Mouse (Mus musculus): ENCODE measurements around the gene Snrnp70. TPM values are rescaled to one million over a fixed set of nuclear protein-coding genes. Genes with fewer than 3 reads are reported as not detected.

Gene Snrnp70
- total RNA-seq, 1 experiment from 2014 or later = 324 TPM

DNA sequence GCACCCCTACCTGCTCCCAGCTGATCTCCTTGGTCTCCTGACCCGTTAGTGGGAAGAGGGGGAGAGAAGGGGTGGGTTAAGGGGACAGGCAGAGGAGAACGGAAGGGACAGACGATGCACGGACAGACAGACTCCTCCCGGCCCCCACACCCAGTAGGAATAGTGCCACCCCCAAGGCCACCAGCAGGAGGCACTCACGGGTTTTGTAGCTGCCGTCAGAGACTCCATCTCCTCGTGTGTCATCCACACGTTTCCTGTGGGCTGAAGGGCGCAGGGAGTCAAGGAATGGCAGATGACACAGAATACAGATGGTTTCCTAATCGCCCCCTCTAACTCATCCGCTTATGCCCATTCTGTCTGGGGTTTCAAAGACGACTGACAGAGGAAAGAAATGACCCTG, 52.0 kb downstream of the Snrnp70 start:
- no peak for ATAC-seq (replicated peaks; ENCODE audit: insufficient number of reproducible peaks, low FRiP score, low TSS enrichment, poor library complexity, severe bottlenecking)

DNA sequence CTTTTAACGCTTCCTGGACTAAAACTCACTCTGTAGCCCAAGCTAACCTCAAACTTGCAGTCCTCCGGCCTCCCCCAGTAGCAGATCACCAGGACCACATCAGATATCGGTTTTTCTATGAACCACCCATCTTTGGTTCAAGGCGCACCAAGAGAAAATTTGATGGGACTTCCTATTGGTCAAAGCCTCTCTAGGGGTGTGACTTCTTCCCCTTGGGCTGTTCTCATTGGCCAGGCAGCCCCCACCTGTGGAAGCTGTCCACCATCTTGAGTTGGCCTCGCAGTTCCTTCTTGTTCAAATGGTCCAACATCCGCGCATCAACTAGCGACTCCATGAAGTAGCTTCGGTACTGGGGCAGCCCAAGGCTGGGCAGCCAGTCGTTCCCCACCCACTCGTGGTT, 53.5 kb downstream of the Snrnp70 start:
- ATAC-seq (replicated peaks; ENCODE audit: insufficient number of reproducible peaks, low FRiP score, low TSS enrichment, poor library complexity, severe bottlenecking) = no peak

DNA sequence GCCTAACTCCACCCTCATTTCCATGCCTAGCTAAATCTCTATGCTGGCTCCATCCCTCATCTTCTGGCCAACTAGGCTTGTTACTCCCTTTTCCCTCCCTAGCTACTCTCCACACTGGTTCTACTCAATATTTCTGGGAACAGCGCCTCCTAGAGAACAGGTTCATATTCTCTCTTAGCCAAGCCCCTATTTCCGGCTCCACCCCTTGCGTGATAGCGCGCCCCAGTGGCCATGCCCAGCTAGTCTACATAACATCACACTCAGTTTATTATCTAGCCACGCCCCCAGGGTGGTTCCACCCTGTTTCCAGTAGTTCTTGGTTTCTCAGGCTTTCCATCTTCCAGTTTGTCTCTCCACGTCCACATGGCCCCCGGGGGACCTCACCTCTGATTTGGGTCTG, 54.2 kb downstream of the Snrnp70 start:
- peak; percentile 74 for ATAC-seq (replicated peaks; ENCODE audit: insufficient number of reproducible peaks, low FRiP score, low TSS enrichment, poor library complexity, severe bottlenecking)

DNA sequence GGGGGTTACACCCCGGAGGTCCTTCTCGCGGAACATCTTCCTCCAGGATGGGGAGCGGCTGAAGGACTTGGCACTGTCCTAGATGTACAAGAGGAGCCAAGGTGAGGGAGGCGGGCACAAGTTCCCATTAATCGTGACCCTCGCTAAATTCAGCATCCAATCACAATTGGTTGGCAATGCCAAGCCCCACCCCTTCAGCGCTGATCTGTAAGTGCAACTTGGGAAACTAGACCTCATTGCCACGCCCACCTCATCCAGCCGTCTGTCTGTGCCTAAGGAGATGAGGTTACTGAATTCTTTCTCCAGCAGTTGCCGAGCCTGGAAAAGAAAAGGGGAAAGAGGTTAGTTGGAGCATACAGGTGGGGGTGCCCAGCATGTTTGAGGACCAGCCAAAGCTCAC, 54.9 kb downstream of the Snrnp70 start:
- ATAC-seq (replicated peaks; ENCODE audit: insufficient number of reproducible peaks, low FRiP score, low TSS enrichment, poor library complexity, severe bottlenecking) = no peak

DNA sequence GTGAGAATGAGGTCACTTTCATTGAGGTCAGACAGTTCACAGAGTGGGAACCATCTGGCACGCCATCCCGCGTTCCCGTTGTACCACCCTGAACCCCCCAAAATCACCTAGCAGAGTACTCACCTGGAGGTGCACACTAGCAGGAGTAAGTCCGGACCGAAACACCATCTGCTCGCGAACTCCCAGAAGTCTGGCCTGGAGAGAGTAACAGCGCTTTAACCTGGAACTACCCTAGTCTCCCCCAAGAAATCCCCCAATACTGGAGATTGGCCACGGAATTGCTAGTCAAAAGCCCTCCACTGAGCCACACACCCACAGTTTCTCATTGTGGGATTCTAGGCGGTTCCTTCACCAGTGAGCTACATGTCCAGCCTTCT, 55.5 kb downstream of the Snrnp70 start:
- ATAC-seq (replicated peaks; ENCODE audit: insufficient number of reproducible peaks, low FRiP score, low TSS enrichment, poor library complexity, severe bottlenecking) = no peak

DNA sequence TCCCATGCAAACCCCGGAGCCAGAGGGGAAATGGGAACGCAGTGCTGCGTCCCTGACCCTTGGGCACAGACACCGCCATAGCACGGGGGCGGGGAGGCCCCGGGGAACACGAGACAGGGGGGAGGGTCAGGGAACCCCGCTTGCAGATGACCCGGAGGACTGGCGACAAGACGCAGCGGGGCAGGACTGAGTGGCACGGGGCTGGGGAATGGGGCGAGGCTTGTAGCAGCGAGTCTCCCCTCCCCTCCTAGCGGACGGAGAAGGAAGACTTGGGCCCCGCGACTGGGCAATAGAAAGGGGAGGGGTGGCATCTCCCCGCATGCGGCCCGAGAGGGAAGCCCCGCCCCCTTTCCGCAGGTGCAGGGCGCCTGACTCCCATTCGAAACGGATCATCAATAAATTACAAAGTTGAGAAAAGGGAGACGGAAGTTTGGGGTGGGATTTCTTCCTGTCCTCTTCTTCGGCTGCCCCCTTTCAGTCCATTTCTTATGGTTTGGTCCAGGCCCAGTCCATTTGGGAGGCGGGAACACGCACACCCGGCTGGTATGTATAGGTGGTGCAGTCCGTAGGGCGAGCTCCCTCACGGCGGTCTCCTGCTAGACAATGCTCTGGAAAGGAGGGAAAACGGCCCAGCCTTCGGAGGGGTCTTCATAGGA, 56.0 kb downstream of the Snrnp70 start:
- peak; percentile 44 for ATAC-seq (replicated peaks; ENCODE audit: insufficient number of reproducible peaks, low FRiP score, low TSS enrichment, poor library complexity, severe bottlenecking)

DNA sequence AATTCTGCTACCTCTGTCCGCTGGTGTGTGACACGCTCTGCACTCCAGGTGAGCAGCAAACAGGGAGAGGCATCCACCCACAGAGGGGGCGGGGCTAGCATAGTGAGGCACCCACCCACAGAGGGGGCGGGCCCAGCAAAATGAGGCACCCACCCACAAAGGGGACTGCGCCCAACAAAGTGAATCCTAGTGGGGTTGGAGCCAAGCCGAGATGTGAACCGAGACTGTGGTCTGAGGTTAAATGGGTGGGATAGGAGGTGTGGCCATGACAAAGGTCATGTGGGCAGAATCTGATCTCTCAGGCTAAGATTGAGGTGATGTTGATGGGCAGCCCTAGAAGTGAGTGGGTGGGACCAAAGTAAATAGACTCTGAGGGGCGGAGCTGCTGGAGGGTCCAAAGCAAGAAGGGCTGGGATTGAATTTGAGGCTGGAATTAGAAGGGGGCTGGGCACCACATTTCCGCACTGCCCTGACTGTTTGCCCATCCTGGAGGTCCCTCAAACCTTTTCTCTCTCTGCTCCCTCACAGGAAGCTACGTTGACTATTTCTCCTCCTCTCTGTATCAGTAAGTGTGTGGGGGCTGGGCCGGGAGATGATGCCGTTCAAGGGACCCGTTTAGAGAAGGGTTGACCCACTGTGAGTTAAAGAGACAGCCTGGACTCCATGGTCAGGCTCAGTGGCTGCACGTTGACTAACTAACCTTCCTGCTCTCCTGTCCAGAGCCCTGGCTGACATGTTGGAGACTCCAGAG, 57.2 kb downstream of the Snrnp70 start:
- ATAC-seq (replicated peaks; ENCODE audit: insufficient number of reproducible peaks, low FRiP score, low TSS enrichment, poor library complexity, severe bottlenecking) = no peak

DNA sequence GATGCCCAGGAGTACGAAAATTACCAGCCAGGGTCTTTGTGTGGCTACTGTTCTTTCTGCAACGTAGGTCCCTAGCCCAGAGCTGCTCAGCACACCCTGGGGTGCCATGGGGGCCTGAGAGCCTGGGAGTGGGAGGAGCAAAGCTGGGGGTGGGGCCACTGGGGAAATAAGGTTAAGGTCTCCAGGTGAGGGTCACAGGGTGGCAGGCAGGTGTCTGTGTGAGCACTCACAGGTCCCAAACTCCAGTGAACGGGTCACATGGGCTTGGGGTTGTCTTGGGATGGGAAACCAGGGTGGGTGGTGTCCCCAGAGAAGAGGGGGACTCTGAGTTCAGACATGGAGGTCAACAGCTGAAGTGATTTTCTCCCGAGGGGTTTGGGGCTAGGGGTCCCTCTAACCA, 58.1 kb downstream of the Snrnp70 start:
- no peak for ATAC-seq (replicated peaks; ENCODE audit: insufficient number of reproducible peaks, low FRiP score, low TSS enrichment, poor library complexity, severe bottlenecking)

DNA sequence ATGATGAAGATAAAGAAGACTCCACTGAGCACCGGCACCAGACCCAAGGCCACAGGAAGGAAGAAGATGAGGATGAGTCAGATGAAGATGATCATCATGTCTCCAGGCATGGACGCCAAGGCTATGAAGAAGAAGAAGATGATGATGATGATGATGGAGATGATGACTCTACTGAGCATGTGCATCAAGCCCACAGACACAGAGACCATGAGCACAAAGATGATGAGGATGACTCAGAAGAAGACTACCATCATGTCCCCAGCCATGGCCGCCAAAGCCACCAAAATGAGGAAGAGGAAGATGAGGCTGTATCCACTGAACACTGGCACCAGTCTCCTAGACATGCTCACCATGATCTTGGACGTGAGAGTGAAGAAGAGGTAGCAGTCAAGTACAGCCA, 59.2 kb downstream of the Snrnp70 start:
- ATAC-seq (replicated peaks; ENCODE audit: insufficient number of reproducible peaks, low FRiP score, low TSS enrichment, poor library complexity, severe bottlenecking) = no peak

DNA sequence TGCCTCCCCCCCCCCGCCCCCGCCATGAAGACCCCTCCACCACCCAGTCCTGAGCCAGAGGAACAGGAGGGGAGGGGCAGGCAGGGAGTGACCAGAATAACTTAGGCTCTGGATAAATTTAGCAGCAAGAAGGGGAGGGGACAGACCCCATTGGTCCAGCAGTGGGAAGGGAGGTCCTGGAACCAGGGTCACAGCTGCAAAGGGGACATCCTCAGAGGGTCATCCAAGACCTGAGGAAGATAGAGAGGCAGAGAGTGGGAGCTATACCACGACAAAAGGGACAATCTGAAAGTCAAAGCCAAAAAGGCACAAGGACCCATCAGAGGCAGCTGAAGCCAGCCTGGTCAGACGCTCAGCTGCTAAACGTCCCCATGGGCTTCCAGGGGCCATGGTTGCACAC, 60.5 kb downstream of the Snrnp70 start, which contains the start of gene Hrc:
TSS of gene Hrc (plus strand) at position 235 of the 400 bp plus-strand sequence.
- no peak for ATAC-seq (replicated peaks; ENCODE audit: insufficient number of reproducible peaks, low FRiP score, low TSS enrichment, poor library complexity, severe bottlenecking)

DNA sequence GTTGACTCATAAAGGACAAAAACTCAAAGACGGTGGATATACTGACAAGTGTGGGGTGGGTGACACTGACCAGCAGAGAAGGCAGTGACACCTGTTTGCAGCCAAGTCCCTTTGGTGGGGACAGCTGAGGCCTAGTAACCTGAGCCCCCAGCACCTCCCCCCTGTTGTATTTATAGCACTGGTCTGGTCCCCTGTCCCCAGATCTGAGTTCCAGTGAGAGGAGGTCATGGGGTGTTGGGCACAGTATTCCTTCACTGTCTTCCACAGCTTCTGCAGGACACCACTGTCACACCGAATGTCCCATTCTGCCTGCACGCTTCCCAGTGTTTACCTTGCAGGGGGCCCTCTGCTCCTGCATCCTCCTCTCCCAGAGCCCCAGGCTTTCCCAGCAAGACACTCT, 60.9 kb downstream of the Snrnp70 start:
- ATAC-seq (replicated peaks; ENCODE audit: insufficient number of reproducible peaks, low FRiP score, low TSS enrichment, poor library complexity, severe bottlenecking) = no peak

DNA sequence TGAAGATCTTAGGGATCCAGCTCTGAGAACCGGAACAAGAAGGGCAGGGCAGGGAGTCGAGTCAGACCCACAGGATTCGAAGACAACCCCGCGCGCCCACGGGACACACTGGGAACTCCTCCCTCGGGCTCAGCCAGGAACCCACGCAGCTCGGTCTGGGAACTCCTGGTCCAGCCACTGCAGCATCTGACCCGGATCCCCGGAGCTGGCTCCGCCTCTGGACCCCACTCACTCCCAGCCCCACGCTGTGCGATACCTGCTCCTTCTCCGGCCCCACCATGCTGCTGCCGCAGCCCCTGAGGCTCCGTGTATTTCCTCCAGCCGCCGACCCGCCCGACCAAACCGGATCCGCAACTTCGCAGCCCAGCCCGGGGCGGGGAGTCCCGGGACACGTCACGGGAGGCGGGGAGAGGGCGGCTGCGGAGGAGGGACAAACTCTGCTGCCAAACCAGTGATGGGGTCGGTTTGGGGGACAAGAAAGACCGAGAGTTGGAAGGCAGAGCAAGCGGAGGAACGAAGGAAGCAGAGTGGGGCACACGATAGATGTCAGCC, 62.0 kb downstream of the Snrnp70 start, which contains the start of gene Trpm4:
TSS of gene Trpm4 (minus strand) at position 350 of the 552 bp plus-strand sequence.
- ATAC-seq (replicated peaks; ENCODE audit: insufficient number of reproducible peaks, low FRiP score, low TSS enrichment, poor library complexity, severe bottlenecking) = peak; percentile 63

DNA sequence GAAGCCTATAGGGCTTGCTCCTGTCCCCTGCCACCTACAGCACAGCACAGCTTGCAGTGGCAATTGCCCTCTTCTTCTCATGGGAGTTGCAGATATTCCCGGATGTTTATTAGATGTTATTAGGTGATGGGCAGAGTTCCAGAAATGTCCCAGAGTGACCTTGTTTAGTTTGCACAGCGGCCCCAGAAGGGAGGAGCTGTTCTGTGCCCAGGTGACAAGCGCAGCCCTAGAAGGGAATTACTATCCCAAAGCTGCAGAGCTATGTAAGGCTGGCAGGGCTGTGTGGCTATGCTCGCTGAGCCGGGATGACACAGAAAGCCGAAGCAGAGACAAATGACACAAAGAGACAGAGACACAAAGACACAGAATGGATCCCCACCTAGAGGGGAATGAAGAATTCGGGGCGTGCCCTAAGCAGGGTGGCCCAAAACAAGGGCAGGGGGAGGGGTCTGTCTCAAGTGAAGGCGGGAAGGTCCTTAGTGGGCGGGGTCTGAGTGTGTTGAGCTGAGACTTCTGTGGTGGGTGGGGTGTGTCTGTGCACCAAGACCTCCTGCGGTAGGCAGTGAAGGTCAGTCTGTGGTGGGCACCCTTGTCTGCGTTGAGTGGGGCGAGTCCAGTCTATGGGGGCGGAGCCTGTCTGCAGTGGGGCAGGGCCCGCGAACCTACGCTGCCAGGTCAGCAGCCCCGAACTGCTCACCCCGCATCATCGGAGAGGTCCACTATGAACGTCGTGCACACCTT, 62.7 kb downstream of the Snrnp70 start:
- peak; percentile 9; the same call in 1 of the 2 replicates for ATAC-seq (replicated peaks; ENCODE audit: insufficient number of reproducible peaks, low FRiP score, low TSS enrichment, poor library complexity, severe bottlenecking)

DNA sequence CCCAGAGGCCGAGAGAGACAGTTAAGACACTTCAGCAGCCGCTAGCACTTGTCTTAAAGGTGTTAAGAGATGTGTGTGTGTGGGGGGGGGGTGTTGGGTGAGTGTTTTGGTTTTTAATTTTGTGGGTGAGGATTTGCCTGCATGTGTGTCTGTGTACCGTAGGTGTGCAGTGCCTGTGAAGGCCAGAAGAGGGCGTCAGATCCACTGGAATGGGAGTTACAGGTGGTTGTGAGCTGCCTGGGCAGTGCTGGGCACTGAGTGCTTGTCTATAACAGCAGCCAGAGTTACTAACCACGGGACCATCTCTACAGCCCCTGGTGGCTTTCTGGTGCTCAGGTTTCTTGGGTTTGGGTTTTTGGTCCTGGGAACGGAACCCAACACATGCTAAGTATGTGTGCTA, 64.0 kb downstream of the Snrnp70 start:
- no peak for ATAC-seq (replicated peaks; ENCODE audit: insufficient number of reproducible peaks, low FRiP score, low TSS enrichment, poor library complexity, severe bottlenecking)

DNA sequence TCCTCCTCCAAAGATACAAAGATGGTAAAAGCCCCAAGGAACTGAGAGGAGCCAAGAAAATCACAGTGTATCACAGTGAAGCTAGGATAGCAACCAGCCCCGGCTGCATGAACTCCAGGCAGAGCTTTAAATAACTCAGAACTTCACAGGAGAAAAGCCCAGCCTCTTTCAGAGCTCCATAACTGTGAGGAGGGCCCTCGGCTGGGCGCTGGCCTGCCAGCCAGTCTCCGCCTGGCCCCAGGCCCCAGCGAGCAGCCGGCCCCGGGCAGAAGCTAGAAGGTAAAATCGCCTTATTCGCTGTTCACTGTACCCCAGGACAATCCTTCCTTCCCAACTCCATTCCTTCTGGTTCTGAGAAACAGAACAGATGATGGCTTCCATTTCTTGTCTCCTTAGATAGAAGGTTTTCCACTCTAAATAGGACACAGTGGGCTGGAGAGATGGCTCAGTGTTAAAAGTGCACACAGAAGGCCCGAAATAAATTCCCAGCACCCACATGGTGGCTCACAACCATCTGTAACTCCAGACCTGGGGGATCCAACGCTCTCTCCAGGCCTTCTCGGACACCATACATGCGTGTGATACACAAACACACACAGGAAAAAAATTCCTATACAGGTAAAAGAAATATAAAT, 66.6 kb downstream of the Snrnp70 start:
- no peak for ATAC-seq (replicated peaks; ENCODE audit: insufficient number of reproducible peaks, low FRiP score, low TSS enrichment, poor library complexity, severe bottlenecking)

All from monocyte, adult 5-6 weeks (primary cell).